Mouse (Mus musculus) kidney, embryonic 14.5 days (tissue): ENCODE data around the gene Sgpp1. TPM values are rescaled to one million over a fixed set of nuclear protein-coding genes. Genes with fewer than 3 reads are reported as not detected.
A peak's percentile ranks its signal among the peaks of the same experiment; 100 is the strongest.
"Not testable (repeated sequence)": the region's sequence is repeated elsewhere in the genome, so short reads cannot be mapped to it uniquely, and the experiment has no call there.

Experiments
- ATAC-seq: fragments of 200-750 bp; cut with Nextera tagmentation; 2 replicates; pipeline ENCODE4 v1.8.0; 2017; ENCODE audit warnings: moderate number of reproducible peaks, mild to moderate bottlenecking, moderate TSS enrichment, moderate library complexity; ENCODE audit not compliant: low FRiP score, low TSS enrichment
- H3K27ac ChIP-seq: fragments of 300-500 bp; sonication (generic); 2 replicates; pipeline ENCODE4 v1.5.1; 2014; ENCODE audit warnings: low read depth, mild to moderate bottlenecking, low read length, moderate library complexity, mixed read lengths
- H3K27me3 ChIP-seq: fragments of 300-500 bp; sonication (generic); 2 replicates; pipeline ENCODE4 v1.6.1; 2014; ENCODE audit warnings: mild to moderate bottlenecking, low read length; ENCODE audit not compliant: control insufficient read depth, insufficient read depth
- H3K36me3 ChIP-seq: fragments of 300-500 bp; sonication (generic); 2 replicates; pipeline ENCODE4 v1.6.1; 2014; ENCODE audit warnings: low read length, mixed read lengths; ENCODE audit not compliant: control insufficient read depth, insufficient read depth
- H3K4me1 ChIP-seq: fragments of 300-500 bp; sonication (generic); 2 replicates; pipeline ENCODE4 v1.6.1; 2014; ENCODE audit warnings: low read length, mixed read lengths; ENCODE audit not compliant: control insufficient read depth, insufficient read depth
- H3K4me2 ChIP-seq: fragments of 300-500 bp; sonication (generic); replicated peaks from 2 replicates; pipeline ENCODE4 v1.6.1; 2014; ENCODE audit warnings: low read depth, mild to moderate bottlenecking, low read length
- H3K4me3 ChIP-seq: fragments of 300-500 bp; sonication (generic); 2 replicates; pipeline ENCODE4 v1.5.1; 2014; ENCODE audit warnings: mild to moderate bottlenecking, low read length
- H3K9ac ChIP-seq: fragments of 300-500 bp; sonication (generic); 2 replicates; pipeline ENCODE4 v1.6.1; 2014; ENCODE audit warnings: low read depth, mild to moderate bottlenecking, low read length, moderate library complexity
- H3K9me3 ChIP-seq: fragments of 300-500 bp; sonication (generic); 2 replicates; pipeline ENCODE4 v1.6.1; 2016; ENCODE audit warnings: low read length; ENCODE audit not compliant: control insufficient read depth
- WGBS: fragments of 180-500 bp; shearing (Covaris S2); extraction: QIAGEN DNeasy Blood & Tissue Kit; methylation state at CpG from one replicate; pipeline ENCODE4 v1.1.7; 2014; 5-methylcytosine and 5-hydroxymethylcytosine counted together
- polyA plus RNA-seq: library from polyadenylated mRNA; unstranded; fragments of >200 nt; fragmentation: Nextera tagmentation; extraction: Ambion mirVana; gene quantifications from 2 replicates; pipeline ENCODE4 v1.2.1, GENCODE M21; 2014

The Sgpp1 gene
- polyA plus RNA-seq, 1 experiment from 2014 or later, result 14.5 TPM

- Histone ChIP-seq H3K4me2 (no peak overlapping the region), H3K4me1 (no peaks in the 10 kb centered on the region), H3K9me3 (no peaks in the 10 kb centered on the region), H3K27me3 (no peaks in the 10 kb centered on the region), H3K36me3 (no peaks in the 10 kb centered on the region), H3K27ac (no peak overlapping the region), H3K4me3 (no peak overlapping the region), H3K9ac (no peak overlapping the region)
- no peak for ATAC-seq
- WGBS, result 93% methylated on average over 9 of the region's 9 CpGs
Measured at GRCm38 (mm10) chr12:75710596-75711376, 24.7 kb downstream of the Sgpp1 start.

- H3K4me3 ChIP-seq, result no peak overlapping the region
- no peaks in the 10 kb centered on the region for H3K27me3 ChIP-seq
- H3K36me3 ChIP-seq, result no peaks in the 10 kb centered on the region
- ATAC-seq, result no peak
- no peak overlapping the region for H3K9ac ChIP-seq
- H3K9me3 ChIP-seq, result no peaks in the 10 kb centered on the region
- 93% methylated on average over 2 of the region's 2 CpGs for WGBS
- H3K4me2 ChIP-seq, result no peak overlapping the region
- H3K4me1 ChIP-seq, result no peaks in the 10 kb centered on the region
- no peak overlapping the region for H3K27ac ChIP-seq
Measured at GRCm38 (mm10) chr12:75709506-75709905, 26.0 kb downstream of the Sgpp1 start.

- ATAC-seq, result peak; percentile 62
- WGBS, result 55% methylated on average over 7 of the region's 7 CpGs
Measured at GRCm38 (mm10) chr12:75706670-75707069, 28.9 kb downstream of the Sgpp1 start.

GRCm38 (mm10) chr12:75702739-75703122 is 32.8 kb downstream of the Sgpp1 start:
- 87% methylated on average over 3 of the region's 3 CpGs for WGBS
- Histone ChIP-seq H3K4me3 (no peak overlapping the region), H3K4me2 (no peak overlapping the region), H3K27me3 (no peaks in the 10 kb centered on the region), H3K4me1 (peaks cover 8% of the 10 kb centered on the region; the same call in 1 of the 2 replicates), H3K9me3 (no peaks in the 10 kb centered on the region), H3K36me3 (no peaks in the 10 kb centered on the region), H3K9ac (no peak overlapping the region), H3K27ac (no peak overlapping the region)
- ATAC-seq, result no peak

More at GRCm38 (mm10) chr12:75706670-75707069, 28.9 kb downstream of the Sgpp1 start:
- Histone ChIP-seq H3K27ac (no peak overlapping the region), H3K9ac (no peak overlapping the region), H3K27me3 (no peaks in the 10 kb centered on the region), H3K4me3 (no peak overlapping the region), H3K4me1 (peaks cover 6% of the 10 kb centered on the region; the same call in 1 of the 2 replicates), H3K36me3 (no peaks in the 10 kb centered on the region), H3K4me2 (no peak overlapping the region), H3K9me3 (no peaks in the 10 kb centered on the region)

GRCm38 (mm10) chr12:75702084-75702738 is 33.3 kb downstream of the Sgpp1 start:
- Histone ChIP-seq H3K27me3 (no peaks in the 10 kb centered on the region), H3K9ac (peak overlapping the region; percentile 44; the same call in 1 of the 2 replicates), H3K4me3 (peak overlapping the region; percentile 23), H3K4me2 (peak overlapping the region; percentile 41), H3K36me3 (no peaks in the 10 kb centered on the region), H3K27ac (no peak overlapping the region), H3K9me3 (no peaks in the 10 kb centered on the region), H3K4me1 (peaks cover 8% of the 10 kb centered on the region; the same call in 1 of the 2 replicates)
- WGBS, result 59% methylated on average over 14 of the region's 14 CpGs
- 0 out of 2 replicates have a peak, but pooled peaks have one; percentile 58 for ATAC-seq

- Histone ChIP-seq H3K9ac (peak overlapping the region; percentile 44; the same call in 1 of the 2 replicates), H3K36me3 (no peaks in the 10 kb centered on the region), H3K9me3 (no peaks in the 10 kb centered on the region), H3K4me2 (peak overlapping the region; percentile 41), H3K4me3 (peak overlapping the region; percentile 23), H3K27ac (no peak overlapping the region), H3K4me1 (peaks cover 8% of the 10 kb centered on the region; the same call in 1 of the 2 replicates), H3K27me3 (no peaks in the 10 kb centered on the region)
- peak; percentile 87 for ATAC-seq
- 21% methylated on average over 21 of the region's 21 CpGs for WGBS
Measured at GRCm38 (mm10) chr12:75701173-75702083, 34.1 kb downstream of the Sgpp1 start.

- ATAC-seq, result no peak
- peaks cover 8% of the 10 kb centered on the region; the same call in 1 of the 2 replicates for H3K4me1 ChIP-seq
- WGBS, result 98% methylated on average over 3 of the region's 3 CpGs
- no peak overlapping the region for H3K4me2 ChIP-seq
- no peaks in the 10 kb centered on the region for H3K27me3 ChIP-seq
- H3K9ac ChIP-seq, result no peak overlapping the region
- no peak overlapping the region for H3K27ac ChIP-seq
- no peaks in the 10 kb centered on the region for H3K9me3 ChIP-seq
- H3K4me3 ChIP-seq, result no peak overlapping the region
- H3K36me3 ChIP-seq, result no peaks in the 10 kb centered on the region
Measured at GRCm38 (mm10) chr12:75698692-75699091, 36.8 kb downstream of the Sgpp1 start.

- not testable (repeated sequence) for H3K9me3 ChIP-seq, H3K27me3 ChIP-seq, H3K4me1 ChIP-seq, H3K36me3 ChIP-seq, H3K4me2 ChIP-seq, H3K9ac ChIP-seq, H3K27ac ChIP-seq, H3K4me3 ChIP-seq, ATAC-seq
- 75% methylated on average over 1 of the region's 1 CpGs for WGBS
Measured at GRCm38 (mm10) chr12:75695845-75696244, 39.7 kb downstream of the Sgpp1 start.
